Mouse (Mus musculus) liver, embryonic 14.5 days (tissue): Measurements from ENCODE around the gene Pgm3. TPM values are rescaled to one million over a fixed set of nuclear protein-coding genes. Genes with fewer than 3 reads are reported as not detected.
A peak's percentile ranks its signal among the peaks of the same experiment; 100 is the strongest.

ENCODE experiments used
- ATAC-seq: fragments of 200-750 bp; cut with Nextera tagmentation; 2 replicates; pipeline ENCODE4 v1.8.0; 2017; ENCODE audit warnings: moderate number of reproducible peaks, mild to moderate bottlenecking, moderate library complexity; ENCODE audit not compliant: insufficient read depth
- DNase-seq, 3 experiments: peaks; one replicate each; pipeline ENCODE4 v3.0.0-alpha.2; 2012 to 2013; ENCODE audit warnings: low read depth in 3 of 3, low spot score in 3 of 3
- H3K27ac ChIP-seq: fragments of 300-500 bp; sonication (generic); 2 replicates; pipeline ENCODE4 v1.5.1; 2014; ENCODE audit warnings: moderate library complexity, mild to moderate bottlenecking, control low read depth, inconsistent platforms
- H3K27me3 ChIP-seq: fragments of 300-500 bp; sonication (generic); 2 replicates; pipeline ENCODE4 v1.6.1; 2014; ENCODE audit warnings: mild to moderate bottlenecking, low read length, moderate library complexity; ENCODE audit not compliant: control insufficient read depth, insufficient read depth
- H3K36me3 ChIP-seq: fragments of 300-500 bp; sonication (generic); replicated peaks from 2 replicates; pipeline ENCODE4 v1.6.1; 2014; ENCODE audit warnings: low read depth; ENCODE audit not compliant: control insufficient read depth, insufficient read depth
- H3K4me1 ChIP-seq, 2 experiments: fragments of 200-500 bp in 1 of 2; fragments of 300-500 bp in 1 of 2; sonication (generic) in 1 of 2; replicated peaks; 2 replicates each; pipeline ENCODE4 v1.6.1; 2012 to 2014; ENCODE audit warnings: antibody characterized with exemption in 1 of 2, inconsistent platforms in 1 of 2, low read length in 1 of 2; ENCODE audit not compliant: control insufficient read depth in 2 of 2, insufficient read depth in 2 of 2
- H3K4me2 ChIP-seq: fragments of 300-500 bp; sonication (generic); 2 replicates; pipeline ENCODE4 v1.6.1; 2014; ENCODE audit warnings: low read depth, mild to moderate bottlenecking, control low read depth, moderate library complexity
- H3K4me3 ChIP-seq, 2 experiments: fragments of 200-500 bp in 1 of 2; fragments of 300-500 bp in 1 of 2; sonication (generic) in 1 of 2; 2 replicates each; pipeline ENCODE4 v1.5.1; 2012 to 2014; ENCODE audit warnings: low read depth in 2 of 2, low read length in 2 of 2, mild to moderate bottlenecking in 2 of 2, control low read depth in 1 of 2, inconsistent platforms in 1 of 2, moderate library complexity in 1 of 2; ENCODE audit not compliant: insufficient read depth in 1 of 2
- H3K9ac ChIP-seq: fragments of 300-500 bp; sonication (generic); replicated peaks from 2 replicates; pipeline ENCODE4 v1.6.1; 2014; ENCODE audit warnings: mild to moderate bottlenecking, control low read depth, moderate library complexity
- H3K9me3 ChIP-seq: fragments of 300-500 bp; sonication (generic); 2 replicates; pipeline ENCODE4 v1.6.1; 2016; ENCODE audit warnings: low read length, mixed read lengths; ENCODE audit not compliant: control insufficient read depth
- CTCF ChIP-seq: IDR thresholded peaks from 2 replicates; pipeline ENCODE4 v1.5.1; 2016; ENCODE audit warnings: antibody characterized with exemption, low read depth, control low read depth
- EP300 ChIP-seq: IDR thresholded peaks from 2 replicates; pipeline ENCODE4 v1.6.1; 2016; ENCODE audit warnings: antibody characterized with exemption, low read depth
- WGBS: fragments of 180-500 bp; shearing (Covaris S2); extraction: QIAGEN DNeasy Blood & Tissue Kit; methylation state at CpG from one replicate; pipeline ENCODE4 v1.1.7; 2014; ENCODE audit not compliant: insufficient replicate concordance; 5-methylcytosine and 5-hydroxymethylcytosine counted together
- polyA plus RNA-seq, 2 experiments: library from polyadenylated mRNA; depleted of rRNA in 1 of 2; stranded (reverse) in 1 of 2; unstranded in 1 of 2; fragments of >200 nt; fragmentation: Nextera tagmentation in 1 of 2; extraction: Ambion mirVana in 1 of 2; gene quantifications; 2 replicates each; pipeline versions ENCODE4 v1.2.1 to v1.2.3; 2012 to 2014

The Pgm3 gene
- polyA plus RNA-seq, 2 experiments: 7.0 to 16.1 TPM

DNA sequence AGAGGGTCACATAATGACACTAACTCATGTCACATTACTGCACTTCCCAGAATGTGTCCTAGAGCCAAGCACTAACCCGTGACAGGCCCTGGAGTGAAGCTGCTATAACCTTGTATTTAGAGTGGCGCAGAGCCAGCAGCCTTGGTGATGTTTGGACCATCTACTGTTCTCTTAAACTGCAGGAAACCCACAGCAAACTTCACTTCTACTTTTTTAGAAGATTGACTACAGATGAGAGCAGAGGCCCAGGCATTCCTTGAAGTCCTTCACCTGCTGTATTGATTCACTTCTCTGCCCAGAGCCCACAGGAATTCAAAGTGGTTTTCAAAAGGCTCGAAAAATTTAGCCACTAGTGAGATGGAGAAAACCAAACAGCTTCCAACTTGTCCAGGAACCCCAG is 11.1 kb downstream of the Pgm3 start:
- 66% methylated on average over 3 of the region's 3 CpGs for WGBS
- TF ChIP-seq EP300 (no peak), CTCF (no peak)
- Histone ChIP-seq H3K9me3 (no peaks in the 10 kb centered on the region), H3K36me3 (no peaks in the 10 kb centered on the region; the same call in 1 of the 2 replicates), H3K4me2 (no peak overlapping the region), H3K27ac (no peak overlapping the region), H3K9ac (no peak overlapping the region), H3K4me3 (no peak overlapping the region), H3K27me3 (no peaks in the 10 kb centered on the region), H3K4me1 (no peaks in the 10 kb centered on the region)
- ATAC-seq (no peak), DNase-seq (no peak)

DNA sequence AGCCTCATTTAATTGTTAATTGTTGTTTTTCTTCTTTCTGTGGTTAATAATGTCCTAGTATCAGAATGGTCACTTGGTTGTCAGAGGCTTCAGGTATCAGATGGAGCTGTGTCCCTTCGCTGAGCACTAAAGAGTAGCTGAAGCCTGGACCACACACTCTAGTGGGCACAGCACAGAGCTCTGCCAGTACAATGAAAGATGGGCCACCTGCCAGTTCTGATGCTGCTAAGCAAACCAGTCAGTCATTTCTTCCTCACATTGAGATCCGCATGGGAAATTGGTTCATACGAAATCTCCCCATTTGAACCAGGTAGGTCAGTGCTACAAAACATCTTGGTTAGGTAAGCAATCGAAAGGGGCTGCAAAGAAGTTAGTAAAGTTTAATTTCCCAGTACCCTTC is 17.0 kb downstream of the Pgm3 start:
- ATAC-seq: no peak

DNA sequence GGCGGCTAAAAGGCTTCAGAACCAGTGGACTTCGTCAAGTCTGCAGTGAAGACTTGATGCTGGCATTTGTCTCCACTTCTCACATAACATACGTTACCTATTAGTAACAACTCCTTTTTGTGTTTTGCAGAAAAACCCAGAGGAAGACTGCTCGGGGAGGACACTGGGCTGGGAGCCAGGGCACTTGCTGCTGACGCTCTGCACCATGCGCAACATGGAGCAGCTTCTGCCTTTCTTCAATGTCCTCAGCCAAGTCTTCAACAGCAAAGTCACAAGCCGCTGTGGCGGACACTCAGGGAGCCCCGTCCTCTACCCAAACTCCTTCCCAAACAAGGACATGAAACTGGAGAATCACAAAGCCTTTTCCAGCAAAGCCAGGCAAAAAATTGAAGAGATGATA is 17.8 kb downstream of the Pgm3 start:
- DNase-seq (no peak), ATAC-seq (no peak)
- no peaks in the 10 kb centered on the region for H3K27me3 ChIP-seq
- no peak overlapping the region for H3K9ac ChIP-seq
- H3K4me2 ChIP-seq: no peak overlapping the region
- no peaks in the 10 kb centered on the region for H3K9me3 ChIP-seq
- 74% methylated on average over 9 of the region's 9 CpGs for WGBS
- H3K4me1 ChIP-seq: no peaks in the 10 kb centered on the region
- no peak for TF ChIP-seq CTCF
- no peak for TF ChIP-seq EP300
- H3K36me3 ChIP-seq: peaks cover 6% of the 10 kb centered on the region; the same call in 1 of the 2 replicates
- no peak overlapping the region for H3K4me3 ChIP-seq
- H3K27ac ChIP-seq: no peak overlapping the region

More for the DNA sequence above, 17.0 kb downstream of the Pgm3 start:
- Histone ChIP-seq H3K4me2 (no peak overlapping the region), H3K9ac (no peak overlapping the region), H3K4me1 (no peaks in the 10 kb centered on the region), H3K36me3 (peaks cover 6% of the 10 kb centered on the region; the same call in 1 of the 2 replicates), H3K4me3 (no peak overlapping the region), H3K27ac (no peak overlapping the region), H3K27me3 (no peaks in the 10 kb centered on the region), H3K9me3 (no peaks in the 10 kb centered on the region)
- DNase-seq: no peak
- TF ChIP-seq EP300: no peak
- no peak for TF ChIP-seq CTCF
- 83% methylated on average over 4 of the region's 4 CpGs for WGBS

DNA sequence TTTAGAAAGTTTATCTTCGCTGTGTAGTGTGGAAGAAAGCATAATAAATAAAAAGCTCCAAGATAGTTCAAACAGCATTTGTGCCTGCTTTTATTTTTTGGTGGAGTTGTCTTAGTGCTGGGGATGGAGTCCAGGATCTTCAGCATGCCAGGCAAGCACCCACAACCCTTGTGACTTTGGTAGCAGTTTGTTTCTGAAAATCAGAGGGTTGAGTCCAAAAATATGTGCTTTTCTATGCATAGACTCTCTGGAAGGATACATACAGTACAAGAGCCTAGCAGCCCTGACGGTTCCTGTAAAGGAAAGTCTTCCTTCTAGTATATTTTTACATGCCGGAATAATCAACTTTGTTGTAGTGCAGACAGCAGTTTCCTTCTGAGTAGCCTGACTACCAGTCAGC is 20.9 kb downstream of the Pgm3 start:
- ATAC-seq (no peak), DNase-seq (no peak)
- no peak overlapping the region for H3K27ac ChIP-seq
- H3K4me3 ChIP-seq: no peak overlapping the region
- no peak overlapping the region for H3K9ac ChIP-seq
- H3K4me2 ChIP-seq: no peak overlapping the region
- H3K36me3 ChIP-seq: peaks cover 8% of the 10 kb centered on the region
- 86% methylated on average over 3 of the region's 3 CpGs for WGBS
- TF ChIP-seq CTCF (no peak), EP300 (no peak)
- no peaks in the 10 kb centered on the region for H3K27me3 ChIP-seq
- no peaks in the 10 kb centered on the region for H3K4me1 ChIP-seq
- H3K9me3 ChIP-seq: no peaks in the 10 kb centered on the region

DNA sequence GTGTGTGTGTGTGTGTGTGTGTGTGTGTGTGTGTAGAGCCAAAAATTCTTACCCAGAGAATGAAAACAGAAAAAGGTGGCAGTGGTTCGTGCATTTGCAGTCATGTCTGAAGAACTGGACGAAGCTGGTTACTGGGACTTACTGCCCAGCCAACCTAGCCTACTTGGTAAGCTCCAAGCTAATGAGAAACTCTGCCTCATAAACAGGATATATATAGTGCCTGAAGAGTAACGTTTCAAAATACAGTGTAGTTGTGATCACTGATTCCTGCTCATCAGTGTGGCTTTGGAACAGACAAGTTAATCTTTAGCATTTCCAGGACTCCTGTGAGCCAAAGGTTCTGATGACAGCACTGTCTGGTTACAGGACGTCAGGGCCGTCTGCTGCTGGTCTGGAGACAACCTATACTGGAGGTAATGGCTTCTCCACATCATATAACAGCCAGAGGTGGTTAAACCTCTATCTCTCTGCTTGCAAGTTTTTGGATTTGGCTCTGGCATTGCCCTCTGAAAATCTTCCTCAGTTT is 21.9 kb downstream of the Pgm3 start:
- Histone ChIP-seq H3K27ac (no peak overlapping the region), H3K4me3 (no peak overlapping the region), H3K27me3 (no peaks in the 10 kb centered on the region), H3K4me1 (no peaks in the 10 kb centered on the region), H3K36me3 (peaks cover 7% of the 10 kb centered on the region), H3K9ac (no peak overlapping the region), H3K4me2 (no peak overlapping the region), H3K9me3 (no peaks in the 10 kb centered on the region)
- DNase-seq: no peak
- ATAC-seq: peak; percentile 37; the same call in 1 of the 2 replicates
- WGBS: 70% methylated on average over 5 of the region's 5 CpGs
- TF ChIP-seq EP300 (no peak), CTCF (no peak)
